Mouse (Mus musculus) embryonic facial prominence, embryonic 13.5 days (tissue): Measurements from ENCODE around the gene Gm12830. TPM values are rescaled to one million over a fixed set of nuclear protein-coding genes. Genes with fewer than 3 reads are reported as not detected.

Experiments used
- ATAC-seq: fragments of 200-750 bp; cut with Nextera tagmentation; 2 replicates; pipeline ENCODE4 v1.8.0; 2017; ENCODE audit warnings: low read depth; ENCODE audit not compliant: insufficient number of reproducible peaks, insufficient read depth, low FRiP score, low TSS enrichment
- H3K27ac ChIP-seq: fragments of 300-500 bp; sonication (generic); 2 replicates; pipeline ENCODE4 v1.5.1; 2015; ENCODE audit warnings: moderate library complexity, mild to moderate bottlenecking, inconsistent platforms
- H3K27me3 ChIP-seq: fragments of 300-500 bp; sonication (generic); 2 replicates; pipeline ENCODE4 v1.6.1; 2015; ENCODE audit warnings: mild to moderate bottlenecking, inconsistent platforms
- H3K36me3 ChIP-seq: fragments of 300-500 bp; sonication (generic); 2 replicates; pipeline ENCODE4 v1.6.1; 2015; ENCODE audit warnings: mild to moderate bottlenecking, inconsistent platforms
- H3K4me1 ChIP-seq: fragments of 300-500 bp; sonication (generic); 2 replicates; pipeline ENCODE4 v1.6.1; 2015; ENCODE audit warnings: inconsistent platforms
- H3K4me2 ChIP-seq: fragments of 300-500 bp; sonication (generic); 2 replicates; pipeline ENCODE4 v1.6.1; 2015; ENCODE audit warnings: moderate library complexity, mild to moderate bottlenecking, inconsistent platforms
- H3K4me3 ChIP-seq: fragments of 300-500 bp; sonication (generic); 2 replicates; pipeline ENCODE4 v1.5.1; 2015; ENCODE audit warnings: mild to moderate bottlenecking, inconsistent platforms
- H3K9ac ChIP-seq: fragments of 300-500 bp; sonication (generic); 2 replicates; pipeline ENCODE4 v1.6.1; 2015; ENCODE audit warnings: mild to moderate bottlenecking, inconsistent platforms
- H3K9me3 ChIP-seq: fragments of 300-500 bp; sonication (generic); 2 replicates; pipeline ENCODE4 v1.6.1; 2016; ENCODE audit warnings: inconsistent platforms
- WGBS: fragments of 180-500 bp; shearing (Covaris S2); methylation state at CpG from one replicate; pipeline ENCODE4 v1.1.7; 2015; ENCODE audit warnings: mixed read lengths; 5-methylcytosine and 5-hydroxymethylcytosine counted together
- polyA plus RNA-seq: library from polyadenylated mRNA; unstranded; fragments of >200 nt; fragmentation: Nextera tagmentation; extraction: Ambion mirVana; gene quantifications from 2 replicates; pipeline ENCODE4 v1.2.1, GENCODE M21; 2015

Gene Gm12830
- polyA plus RNA-seq, 1 experiment from 2014 or later: not detected

DNA sequence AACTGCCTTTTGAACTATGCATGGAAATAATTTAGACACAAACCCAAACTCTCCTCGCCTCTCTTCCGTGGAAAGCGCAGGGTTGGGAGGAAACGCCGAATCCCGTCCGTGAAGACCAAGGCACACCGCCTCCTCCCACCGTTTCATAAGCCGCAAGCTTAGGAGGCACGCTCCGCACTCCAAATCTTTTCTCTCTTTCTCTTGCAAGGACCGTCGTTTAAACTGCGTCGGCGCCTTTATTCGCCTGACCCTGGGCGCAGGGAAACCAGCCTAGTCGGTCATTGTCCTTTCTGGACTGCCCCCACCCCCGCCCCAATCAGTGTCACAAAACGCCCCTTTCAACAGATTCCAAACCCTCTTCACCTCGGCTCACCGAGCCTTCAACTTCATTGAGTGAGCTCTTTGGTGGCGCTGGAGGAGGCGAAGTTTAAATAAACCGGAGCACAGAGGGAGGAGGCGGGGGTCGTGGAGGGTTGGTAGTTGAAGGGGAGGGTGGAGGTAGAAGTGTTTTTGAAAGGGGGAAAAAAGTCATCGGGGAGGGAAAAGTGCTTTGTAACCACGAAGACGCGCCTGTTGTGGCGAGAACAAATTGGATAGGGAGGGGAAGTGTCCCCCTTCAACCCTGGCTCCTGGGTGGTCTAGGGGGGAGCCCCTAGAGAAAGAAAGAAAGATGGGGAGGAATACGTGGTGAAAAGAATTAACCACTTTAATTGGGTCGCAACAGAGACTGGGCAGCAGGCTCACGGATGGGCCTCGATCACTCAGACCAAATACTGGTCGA is 81.3 kb downstream of the Gm12830 start:
- no peaks in the 10 kb centered on the region for H3K9me3 ChIP-seq
- under 1% methylated on average over 39 of the region's 39 CpGs for WGBS
- peak overlapping the region; percentile 39; the same call in 1 of the 2 replicates for H3K27ac ChIP-seq
- H3K27me3 ChIP-seq: peaks cover 100% of the 10 kb centered on the region
- H3K4me1 ChIP-seq: peaks cover 13% of the 10 kb centered on the region
- no peak for ATAC-seq
- H3K4me3 ChIP-seq: peak overlapping the region; percentile 37
- peak overlapping the region; percentile 60 for H3K4me2 ChIP-seq
- H3K36me3 ChIP-seq: no peaks in the 10 kb centered on the region
- H3K9ac ChIP-seq: peak overlapping the region; percentile 32; the same call in 1 of the 2 replicates

DNA sequence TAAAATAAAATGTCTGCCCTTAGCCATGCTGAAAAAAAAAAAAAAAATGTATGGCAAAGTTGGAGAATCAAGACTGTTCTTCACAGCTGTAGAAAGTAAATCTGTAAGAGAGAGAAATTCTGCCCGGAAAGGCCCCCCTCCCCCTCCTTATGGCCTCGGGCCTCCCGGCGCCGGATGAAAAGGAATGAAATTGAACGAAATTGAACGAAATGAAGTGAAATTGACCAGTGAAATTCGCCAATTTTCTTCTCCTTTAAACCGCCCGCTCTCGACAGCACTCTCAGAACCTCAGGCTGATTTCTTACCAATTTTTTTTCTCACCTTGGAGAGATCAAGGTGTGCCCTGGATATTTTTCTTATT is 81.9 kb downstream of the Gm12830 start:
- Histone ChIP-seq H3K36me3 (no peaks in the 10 kb centered on the region), H3K9me3 (no peaks in the 10 kb centered on the region), H3K4me3 (peak overlapping the region; percentile 37; the same call in 1 of the 2 replicates), H3K27me3 (peaks cover 100% of the 10 kb centered on the region), H3K4me1 (peaks cover 19% of the 10 kb centered on the region), H3K9ac (no peak overlapping the region; the same call in 1 of the 2 replicates), H3K4me2 (peak overlapping the region; percentile 60), H3K27ac (no peak overlapping the region)
- ATAC-seq: no peak
- WGBS: 3% methylated on average over 11 of the region's 11 CpGs

DNA sequence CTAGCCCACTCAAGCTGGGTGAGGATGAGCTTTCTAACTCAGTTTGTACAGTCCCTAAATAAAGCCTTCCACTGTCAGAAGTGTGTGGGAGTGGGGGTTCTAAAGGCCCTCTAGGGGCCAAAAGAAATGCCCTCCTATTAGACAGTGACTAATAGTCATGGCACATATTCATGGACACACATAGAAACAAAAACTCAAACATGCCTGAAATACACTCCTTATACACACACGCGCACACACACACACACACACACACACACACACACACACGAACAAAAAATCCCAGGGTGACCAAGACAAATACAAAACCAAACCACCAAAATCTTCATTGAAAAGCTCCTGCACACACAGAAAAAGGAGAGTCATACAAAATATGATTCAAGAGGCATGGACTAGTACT is 84.0 kb downstream of the Gm12830 start:
- no peaks in the 10 kb centered on the region for H3K9me3 ChIP-seq
- H3K27me3 ChIP-seq: peaks cover 100% of the 10 kb centered on the region
- H3K9ac ChIP-seq: peak overlapping the region; percentile 73; the same call in 1 of the 2 replicates
- H3K4me2 ChIP-seq: peak overlapping the region; percentile 69
- peak overlapping the region; percentile 51 for H3K4me3 ChIP-seq
- H3K36me3 ChIP-seq: no peaks in the 10 kb centered on the region
- H3K27ac ChIP-seq: no peak overlapping the region
- ATAC-seq: no peak
- 50% methylated on average over 3 of the region's 3 CpGs for WGBS
- peaks cover 22% of the 10 kb centered on the region for H3K4me1 ChIP-seq

Other genes starting within 250 kb of the Gm12830 start
- gene Foxd2, start 87.2 kb downstream of the Gm12830 start, polyA plus RNA-seq: 1.8 and 2.0 TPM in 2 replicates
- not detected in 2 replicates for gene Foxe3, start 104.3 kb downstream of the Gm12830 start, polyA plus RNA-seq
- 99.5 and 103 TPM in 2 replicates for gene Cmpk1, start 165.5 kb downstream of the Gm12830 start, polyA plus RNA-seq
- gene Stil, start 178.4 kb downstream of the Gm12830 start, polyA plus RNA-seq: 12.4 and 12.5 TPM in 2 replicates
- 1.4 and 1.7 TPM in 2 replicates for gene Tal1, start 234.7 kb downstream of the Gm12830 start, polyA plus RNA-seq